Mouse (Mus musculus): Measurements from ENCODE around the gene Llgl2.

Llgl2 gene

GRCm38 (mm10) chr11:115875935-115876334 lies 52.1 kb downstream of the Llgl2 start:
- in situ Hi-C loops (cut with MboI; ENCODE audit: low sequenced_read_pairs) = no loop called here

- in situ Hi-C loops (cut with MboI; ENCODE audit: low sequenced_read_pairs) = no loop called here
These were observed 52.6 kb downstream of the Llgl2 start for GRCm38 (mm10) chr11:115876438-115876837.

- in situ Hi-C loops (cut with MboI; ENCODE audit: low sequenced_read_pairs) = no loop called here
These were observed 53.4 kb downstream of the Llgl2 start for GRCm38 (mm10) chr11:115877174-115877755.

DNA sequence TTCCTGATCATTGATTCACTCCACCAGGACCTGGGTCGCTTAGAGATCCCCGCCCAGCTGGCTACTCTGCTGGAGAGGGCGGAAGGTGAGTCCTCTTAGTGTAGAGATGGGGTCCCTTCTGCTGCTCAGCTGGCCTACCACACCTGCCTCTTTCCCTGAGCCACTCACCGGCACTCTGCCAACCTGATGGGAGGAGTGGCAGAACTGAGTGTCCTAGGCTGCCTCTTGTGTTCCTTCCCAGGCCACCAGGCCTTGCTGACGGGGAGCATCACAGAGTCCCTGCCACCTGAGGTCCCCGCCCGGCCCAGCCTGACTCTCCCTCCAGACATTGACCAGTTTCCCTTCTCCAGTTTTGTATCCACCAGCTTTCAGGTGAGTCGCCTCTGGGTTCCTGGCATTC lies 54.2 kb downstream of the Llgl2 start:
- in situ Hi-C loops (cut with MboI; ENCODE audit: low sequenced_read_pairs) = no loop called here

- in situ Hi-C loops (cut with MboI; ENCODE audit: low sequenced_read_pairs) = no loop called here
These were observed 57.2 kb downstream of the Llgl2 start for GRCm38 (mm10) chr11:115881002-115881401.

GRCm38 (mm10) chr11:115883251-115883650 lies 59.4 kb downstream of the Llgl2 start:
- in situ Hi-C loops (cut with MboI; ENCODE audit: low sequenced_read_pairs) = no loop called here

DNA sequence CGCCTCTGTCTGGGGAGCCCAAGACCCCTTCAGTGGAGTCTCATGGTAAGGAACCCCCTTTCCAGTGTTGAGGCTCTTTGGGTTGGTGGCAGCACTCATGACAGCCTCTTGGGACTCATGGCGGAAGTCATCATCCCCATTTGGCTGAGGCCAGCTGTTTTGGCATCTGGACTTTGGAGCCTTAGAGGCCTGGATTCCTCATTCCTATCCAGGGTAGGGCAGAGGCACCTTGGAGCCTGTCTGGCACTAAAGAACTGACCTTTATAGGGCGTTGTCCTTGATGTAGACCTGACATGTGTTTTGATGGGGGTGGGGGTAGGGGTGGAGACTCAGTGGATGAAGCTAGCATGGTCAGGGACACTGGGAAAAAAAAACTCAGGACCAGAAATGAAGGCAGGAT lies 60.5 kb downstream of the Llgl2 start:
- in situ Hi-C loops (cut with MboI; ENCODE audit: low sequenced_read_pairs) = no loop called here

DNA sequence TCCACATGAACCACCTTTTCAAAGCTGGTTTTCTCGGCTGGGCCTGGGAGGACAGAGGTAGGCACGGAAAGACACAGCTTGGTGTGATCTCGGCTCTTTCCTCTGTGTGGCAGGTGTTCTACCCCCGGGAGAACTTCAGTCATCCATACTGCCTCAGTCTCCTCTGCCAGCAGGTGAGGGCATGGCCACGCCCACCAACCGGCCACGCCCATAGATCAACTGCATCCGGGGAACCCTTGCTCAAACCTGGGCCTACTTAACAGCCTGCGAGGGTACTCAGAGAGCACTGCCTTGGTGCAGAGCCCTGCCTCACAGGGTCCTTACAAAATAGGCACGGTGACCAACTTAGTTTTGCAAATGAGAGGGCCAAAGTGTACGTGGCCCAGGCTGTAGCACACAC lies 61.4 kb downstream of the Llgl2 start:
- in situ Hi-C loops (cut with MboI; ENCODE audit: low sequenced_read_pairs) = no loop called here

DNA sequence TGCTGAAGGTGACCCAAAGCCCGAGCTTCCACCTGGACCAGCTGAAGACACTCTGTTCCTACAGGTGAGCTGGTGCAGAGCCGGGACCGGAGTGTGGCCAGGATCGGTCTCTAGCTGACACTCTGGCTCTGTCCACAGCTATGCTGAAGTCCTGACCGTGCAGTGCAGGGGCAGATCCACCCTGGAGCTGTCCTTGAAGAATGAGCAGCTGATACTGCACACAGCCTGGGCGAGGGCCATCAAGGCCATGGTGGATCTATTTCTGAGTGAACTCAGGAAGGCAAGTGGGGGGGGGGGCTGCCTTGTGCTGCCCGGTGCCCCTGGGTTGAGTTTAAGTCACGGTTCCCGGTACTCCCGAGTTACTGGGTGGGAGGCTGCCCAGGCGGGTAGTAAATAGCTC lies 62.6 kb downstream of the Llgl2 start:
- in situ Hi-C loops (cut with MboI; ENCODE audit: low sequenced_read_pairs) = no loop called here

- in situ Hi-C loops (cut with MboI; ENCODE audit: low sequenced_read_pairs) = no loop called here
These were observed 64.2 kb downstream of the Llgl2 start for GRCm38 (mm10) chr11:115888020-115888419.

DNA sequence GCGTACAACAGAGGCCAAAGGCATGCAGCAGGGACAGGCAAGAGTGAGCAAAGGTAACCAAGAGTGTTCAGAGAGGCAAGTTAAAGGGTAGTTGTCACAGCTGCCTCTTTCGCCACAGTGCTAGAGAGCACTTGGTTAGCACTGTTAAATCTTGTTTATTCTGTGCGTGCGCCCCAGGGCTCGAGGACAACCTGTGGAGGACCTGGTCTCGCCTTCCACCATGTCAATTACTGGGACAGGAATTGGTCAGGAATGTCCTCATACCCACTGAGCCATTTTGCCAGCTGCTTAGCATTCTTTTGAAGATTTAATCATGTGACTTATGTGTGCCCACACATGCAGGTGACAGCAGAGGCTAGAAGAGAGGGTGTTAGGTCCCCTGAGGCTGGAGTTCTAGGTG lies 65.3 kb downstream of the Llgl2 start:
- in situ Hi-C loops (cut with MboI; ENCODE audit: low sequenced_read_pairs) = no loop called here

GRCm38 (mm10) chr11:115892213-115892612 lies 68.4 kb downstream of the Llgl2 start:
- in situ Hi-C loops (cut with MboI; ENCODE audit: low sequenced_read_pairs) = no loop called here

- in situ Hi-C loops (cut with MboI; ENCODE audit: low sequenced_read_pairs) = no loop called here
These were observed 69.2 kb downstream of the Llgl2 start for GRCm38 (mm10) chr11:115893071-115893470.

DNA sequence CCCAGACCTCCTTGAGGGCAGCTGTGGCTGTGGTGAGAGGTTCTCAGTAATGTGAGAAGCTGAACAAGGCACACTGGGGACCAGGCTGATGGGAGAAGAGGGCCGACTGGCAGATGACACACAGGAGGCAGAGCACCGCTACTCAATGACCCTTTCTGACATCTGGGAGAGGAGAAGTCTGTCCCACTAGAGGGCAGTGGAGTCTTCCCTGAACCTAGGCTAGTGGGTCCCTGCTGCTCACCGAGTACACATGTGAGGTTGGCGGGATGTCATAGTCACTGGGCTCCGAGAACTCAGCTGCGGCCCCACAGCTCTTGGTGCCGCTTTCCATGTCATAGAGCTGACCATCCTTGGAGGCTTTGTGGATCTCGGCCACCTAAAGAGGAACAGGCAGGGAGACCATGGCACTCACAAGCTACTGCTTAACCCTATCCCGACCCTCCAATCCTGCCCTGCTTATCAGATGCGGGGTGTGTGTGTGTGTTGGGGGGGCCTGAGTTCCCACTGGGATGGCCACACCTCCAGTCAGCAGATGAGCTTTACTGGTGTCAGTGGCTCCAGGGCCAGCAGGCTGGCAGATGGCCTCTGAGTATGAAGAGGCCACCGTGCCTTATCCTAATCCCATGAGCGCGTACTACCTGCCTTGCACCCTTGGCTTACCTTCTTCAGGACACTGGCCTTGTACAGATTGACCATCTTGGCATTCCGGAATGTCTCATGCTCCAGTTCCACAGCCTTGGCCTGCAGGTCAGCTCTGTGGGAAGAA lies 71.1 kb downstream of the Llgl2 start:
- in situ Hi-C loops (cut with MboI; ENCODE audit: low sequenced_read_pairs) = no loop called here

- in situ Hi-C loops (cut with MboI; ENCODE audit: low sequenced_read_pairs) = no loop called here
These were observed 74.6 kb downstream of the Llgl2 start for GRCm38 (mm10) chr11:115898446-115898845.

DNA sequence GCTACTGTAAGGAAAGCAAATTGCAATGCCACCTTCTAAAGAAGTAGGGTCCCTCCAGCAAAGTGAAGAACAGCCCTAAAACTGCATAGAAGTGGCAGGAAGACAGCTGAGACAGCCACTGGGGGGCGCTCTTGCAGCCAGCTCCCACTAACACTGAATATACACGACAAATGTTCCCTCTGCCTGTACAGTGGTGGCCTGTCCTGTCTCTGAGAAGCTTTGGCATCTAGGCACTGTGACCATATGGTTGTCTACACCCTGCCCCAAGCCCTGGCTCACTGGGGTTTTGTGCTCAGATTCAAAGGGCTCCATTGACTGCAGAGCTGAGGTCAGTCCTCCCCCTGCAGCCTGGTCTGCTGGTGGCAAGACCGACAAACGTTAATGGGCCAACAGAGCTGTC lies 75.0 kb downstream of the Llgl2 start:
- in situ Hi-C loops (cut with MboI; ENCODE audit: low sequenced_read_pairs) = no loop called here

- in situ Hi-C loops (cut with MboI; ENCODE audit: low sequenced_read_pairs) = no loop called here
These were observed 75.8 kb downstream of the Llgl2 start, which contains the start of gene Smim5 for GRCm38 (mm10) chr11:115899486-115900266. Gene Smim5, plus strand, starts transcription at chr11:115899966.

- in situ Hi-C loops (cut with MboI; ENCODE audit: low sequenced_read_pairs) = no loop called here
These were observed 76.9 kb downstream of the Llgl2 start for GRCm38 (mm10) chr11:115900561-115901337.

DNA sequence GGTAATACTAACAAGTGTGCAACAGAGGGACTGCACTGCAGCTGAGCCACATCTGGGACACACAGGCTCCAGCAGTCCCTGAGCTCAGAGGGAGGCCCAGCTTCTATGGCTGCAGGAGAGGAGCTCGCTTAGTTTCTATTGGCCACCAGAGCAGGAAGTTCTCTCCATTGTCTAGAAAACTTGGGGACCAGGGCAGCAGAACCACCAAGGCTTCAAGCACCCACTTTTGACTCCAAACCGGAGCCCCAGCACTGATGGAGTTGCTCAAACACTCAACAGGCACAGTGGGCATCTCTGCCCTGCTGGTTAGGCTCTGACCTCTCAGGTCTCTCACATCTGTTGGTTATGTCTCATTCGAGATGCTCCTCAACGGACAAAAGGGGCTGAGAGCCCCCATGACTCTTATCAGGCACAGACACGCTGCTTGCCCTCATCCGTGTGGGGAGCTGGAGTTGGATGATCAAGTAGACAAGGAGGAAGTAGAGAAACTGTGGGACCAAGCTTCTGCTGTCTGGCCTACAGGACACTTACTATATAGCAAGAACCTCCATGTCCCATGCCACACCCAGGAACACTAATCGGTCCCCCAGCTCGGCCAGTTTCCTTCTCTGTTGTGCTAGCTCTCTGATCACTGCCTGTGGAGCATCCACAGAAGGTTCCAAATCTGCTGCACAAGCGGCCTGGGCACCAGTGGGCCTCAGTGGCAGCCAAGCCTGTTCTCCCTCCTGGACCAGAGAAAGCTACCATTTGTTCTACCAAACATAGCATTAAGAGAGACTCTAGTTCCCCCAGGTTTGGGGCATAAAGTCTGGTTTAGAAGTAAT lies 77.7 kb downstream of the Llgl2 start:
- in situ Hi-C loops (cut with MboI; ENCODE audit: low sequenced_read_pairs) = no loop called here

GRCm38 (mm10) chr11:115902177-115902576 lies 78.3 kb downstream of the Llgl2 start:
- in situ Hi-C loops (cut with MboI; ENCODE audit: low sequenced_read_pairs) = no loop called here

Measured in CH12F3 (cell line).